Mouse (Mus musculus): ENCODE measurements around the gene Adgrd1.

Gene Adgrd1

GRCm38 (mm10) chr5:129076098-129076497 lies 20.5 kb upstream of the Adgrd1 start:
- Histone ChIP-seq H3K4me1 (replicated peaks; ENCODE audit: low read depth, low read length) (peaks cover 46% of the 10 kb centered on the region), H3K36me3 (ENCODE audit: insufficient read depth, low read length) (no peaks in the 10 kb centered on the region), H3K9me3 (ENCODE audit: low read length) (no peaks in the 10 kb centered on the region), H3K27me3 (ENCODE audit: insufficient read depth, low read length) (0 out of 2 replicates have a peak, but pooled peaks cover 4% of the 10 kb centered on the region), H3K4me3 (replicated peaks; ENCODE audit: low read length) (no peak overlapping the region)
- TF ChIP-seq NANOG (IDR thresholded peaks at IDR 0.05; ENCODE audit: borderline replicate concordance, low read length) (no peak), POU5F1 (IDR thresholded peaks at IDR 0.05; ENCODE audit: borderline replicate concordance, low read length) (no peak), CTCF (conservative IDR thresholded peaks at IDR 0.05; ENCODE audit: low read length) (no peak)

- TF ChIP-seq NANOG (IDR thresholded peaks at IDR 0.05; ENCODE audit: borderline replicate concordance, low read length) (no peak), POU5F1 (IDR thresholded peaks at IDR 0.05; ENCODE audit: borderline replicate concordance, low read length) (no peak), CTCF (conservative IDR thresholded peaks at IDR 0.05; ENCODE audit: low read length) (no peak)
These were observed 19.3 kb upstream of the Adgrd1 start for GRCm38 (mm10) chr5:129077240-129077639.

GRCm38 (mm10) chr5:129081521-129081920 lies 15.0 kb upstream of the Adgrd1 start:
- peaks cover 19% of the 10 kb centered on the region for H3K4me1 ChIP-seq (replicated peaks; ENCODE audit: low read depth, low read length)
- H3K9me3 ChIP-seq (ENCODE audit: low read length): no peaks in the 10 kb centered on the region
- no peaks in the 10 kb centered on the region for H3K36me3 ChIP-seq (ENCODE audit: insufficient read depth, low read length)
- TF ChIP-seq POU5F1 (IDR thresholded peaks at IDR 0.05; ENCODE audit: borderline replicate concordance, low read length): no peak
- TF ChIP-seq CTCF (conservative IDR thresholded peaks at IDR 0.05; ENCODE audit: low read length): no peak
- TF ChIP-seq NANOG (IDR thresholded peaks at IDR 0.05; ENCODE audit: borderline replicate concordance, low read length): no peak
- H3K27me3 ChIP-seq (ENCODE audit: insufficient read depth, low read length): no peaks in the 10 kb centered on the region
- no peak overlapping the region for H3K4me3 ChIP-seq (replicated peaks; ENCODE audit: low read length)

More at GRCm38 (mm10) chr5:129077240-129077639, 19.3 kb upstream of the Adgrd1 start:
- Histone ChIP-seq H3K4me3 (replicated peaks; ENCODE audit: low read length) (no peak overlapping the region), H3K36me3 (ENCODE audit: insufficient read depth, low read length) (no peaks in the 10 kb centered on the region), H3K27me3 (ENCODE audit: insufficient read depth, low read length) (0 out of 2 replicates have a peak, but pooled peaks cover 4% of the 10 kb centered on the region), H3K4me1 (replicated peaks; ENCODE audit: low read depth, low read length) (peaks cover 48% of the 10 kb centered on the region), H3K9me3 (ENCODE audit: low read length) (no peaks in the 10 kb centered on the region)

GRCm38 (mm10) chr5:129085153-129085552 lies 11.4 kb upstream of the Adgrd1 start:
- TF ChIP-seq POU5F1 (IDR thresholded peaks at IDR 0.05; ENCODE audit: borderline replicate concordance, low read length) (no peak), NANOG (IDR thresholded peaks at IDR 0.05; ENCODE audit: borderline replicate concordance, low read length) (no peak), CTCF (conservative IDR thresholded peaks at IDR 0.05; ENCODE audit: low read length) (no peak)

GRCm38 (mm10) chr5:129092345-129093065 lies 4.0 kb upstream of the Adgrd1 start:
- TF ChIP-seq POU5F1 (IDR thresholded peaks at IDR 0.05; ENCODE audit: borderline replicate concordance, low read length) (no peak), NANOG (IDR thresholded peaks at IDR 0.05; ENCODE audit: borderline replicate concordance, low read length) (no peak), CTCF (conservative IDR thresholded peaks at IDR 0.05; ENCODE audit: low read length) (no peak)
- no peak overlapping the region for H3K4me3 ChIP-seq (replicated peaks; ENCODE audit: low read length)

More at GRCm38 (mm10) chr5:129085153-129085552, 11.4 kb upstream of the Adgrd1 start:
- H3K4me1 ChIP-seq (replicated peaks; ENCODE audit: low read depth, low read length): peaks cover 19% of the 10 kb centered on the region
- H3K9me3 ChIP-seq (ENCODE audit: low read length): peaks cover 6% of the 10 kb centered on the region; the same call in 1 of the 2 replicates
- no peaks in the 10 kb centered on the region for H3K36me3 ChIP-seq (ENCODE audit: insufficient read depth, low read length)
- H3K4me3 ChIP-seq (replicated peaks; ENCODE audit: low read length): no peak overlapping the region
- no peaks in the 10 kb centered on the region for H3K27me3 ChIP-seq (ENCODE audit: insufficient read depth, low read length)

GRCm38 (mm10) chr5:129093158-129093557 lies 3.4 kb upstream of the Adgrd1 start:
- Histone ChIP-seq H3K4me3 (replicated peaks; ENCODE audit: low read length) (no peak overlapping the region), H3K36me3 (ENCODE audit: insufficient read depth, low read length) (no peaks in the 10 kb centered on the region), H3K4me1 (replicated peaks; ENCODE audit: low read depth, low read length) (peaks cover 3% of the 10 kb centered on the region; the same call in 1 of the 2 replicates), H3K9me3 (ENCODE audit: low read length) (peaks cover 23% of the 10 kb centered on the region), H3K27me3 (ENCODE audit: insufficient read depth, low read length) (peaks cover 4% of the 10 kb centered on the region; the same call in 1 of the 2 replicates)
- no peak for TF ChIP-seq CTCF (conservative IDR thresholded peaks at IDR 0.05; ENCODE audit: low read length)
- TF ChIP-seq NANOG (IDR thresholded peaks at IDR 0.05; ENCODE audit: borderline replicate concordance, low read length): no peak
- no peak for TF ChIP-seq POU5F1 (IDR thresholded peaks at IDR 0.05; ENCODE audit: borderline replicate concordance, low read length)

More at GRCm38 (mm10) chr5:129092345-129093065, 4.0 kb upstream of the Adgrd1 start:
- H3K27me3 ChIP-seq (ENCODE audit: insufficient read depth, low read length): peaks cover 2% of the 10 kb centered on the region; the same call in 1 of the 2 replicates
- peaks cover 23% of the 10 kb centered on the region for H3K9me3 ChIP-seq (ENCODE audit: low read length)
- H3K4me1 ChIP-seq (replicated peaks; ENCODE audit: low read depth, low read length): no peaks in the 10 kb centered on the region
- H3K36me3 ChIP-seq (ENCODE audit: insufficient read depth, low read length): no peaks in the 10 kb centered on the region

GRCm38 (mm10) chr5:129094236-129094635 lies 2.3 kb upstream of the Adgrd1 start:
- TF ChIP-seq POU5F1 (IDR thresholded peaks at IDR 0.05; ENCODE audit: borderline replicate concordance, low read length): no peak
- no peak for TF ChIP-seq CTCF (conservative IDR thresholded peaks at IDR 0.05; ENCODE audit: low read length)
- TF ChIP-seq NANOG (IDR thresholded peaks at IDR 0.05; ENCODE audit: borderline replicate concordance, low read length): no peak
- Histone ChIP-seq H3K9me3 (ENCODE audit: low read length) (peaks cover 23% of the 10 kb centered on the region), H3K36me3 (ENCODE audit: insufficient read depth, low read length) (no peaks in the 10 kb centered on the region), H3K4me3 (replicated peaks; ENCODE audit: low read length) (no peak overlapping the region), H3K4me1 (replicated peaks; ENCODE audit: low read depth, low read length) (peaks cover 9% of the 10 kb centered on the region; the same call in 1 of the 2 replicates), H3K27me3 (ENCODE audit: insufficient read depth, low read length) (peaks cover 6% of the 10 kb centered on the region; the same call in 1 of the 2 replicates)

- peaks cover 32% of the 10 kb centered on the region for H3K4me1 ChIP-seq (replicated peaks; ENCODE audit: low read depth, low read length)
- TF ChIP-seq POU5F1 (IDR thresholded peaks at IDR 0.05; ENCODE audit: borderline replicate concordance, low read length) (no peak), CTCF (conservative IDR thresholded peaks at IDR 0.05; ENCODE audit: low read length) (no peak), NANOG (IDR thresholded peaks at IDR 0.05; ENCODE audit: borderline replicate concordance, low read length) (no peak)
- H3K4me3 ChIP-seq (replicated peaks; ENCODE audit: low read length): peak overlapping the region; percentile 30; the same call in 1 of the 2 replicates
- H3K9me3 ChIP-seq (ENCODE audit: low read length): no peaks in the 10 kb centered on the region
- H3K36me3 ChIP-seq (ENCODE audit: insufficient read depth, low read length): no peaks in the 10 kb centered on the region
- H3K27me3 ChIP-seq (ENCODE audit: insufficient read depth, low read length): peaks cover 9% of the 10 kb centered on the region
These were observed 7.5 kb downstream of the Adgrd1 start for GRCm38 (mm10) chr5:129104043-129104442.

Data from E14TG2a.4 (cell line).